Mouse (Mus musculus) cortical plate, adult 2 months (tissue): ENCODE measurements around the gene Spock1.

Experiments
- CTCF ChIP-seq: fragments of 200-500 bp; IDR thresholded peaks from 2 replicates; pipeline ENCODE4 v1.5.1; 2011; ENCODE audit warnings: mild to moderate bottlenecking, control low read depth, low read length; ENCODE audit not compliant: insufficient read depth; ENCODE audit errors: extremely low read depth
- POLR2A ChIP-seq: fragments of 200-500 bp; IDR thresholded peaks from 2 replicates; pipeline ENCODE4 v1.6.1; 2011; ENCODE audit warnings: mild to moderate bottlenecking, low read length, control low read depth; ENCODE audit not compliant: insufficient read depth; ENCODE audit errors: extremely low read depth

GRCm38 (mm10) chr13:57673399-57673798 lies 234.7 kb downstream of the Spock1 start:
- TF ChIP-seq CTCF (no peak), POLR2A (no peak)
